Mouse (Mus musculus): ENCODE results near the gene Zfhx3. TPM values are rescaled to one million over a fixed set of nuclear protein-coding genes. Genes with fewer than 3 reads are reported as not detected.
A peak's percentile ranks its signal among the peaks of the same experiment; 100 is the strongest.

The Zfhx3 gene
- polyA plus RNA-seq, 1 experiment from 2014 or later: 68.4 TPM

GRCm38 (mm10) chr8:108790559-108791293 is 848.3 kb downstream of the Zfhx3 start:
- peaks cover 28% of the 10 kb centered on the region for H3K4me1 ChIP-seq (ENCODE audit: control insufficient read depth, insufficient read depth, low read length)
- 65% methylated on average over 14 of the region's 14 CpGs for WGBS
- ATAC-seq (ENCODE audit: low FRiP score, low TSS enrichment): no peak

GRCm38 (mm10) chr8:108796076-108796475 is 853.6 kb downstream of the Zfhx3 start:
- H3K9me3 ChIP-seq (ENCODE audit: control insufficient read depth, low read length): peaks cover 12% of the 10 kb centered on the region; the same call in 1 of the 2 replicates
- peaks cover 66% of the 10 kb centered on the region for H3K36me3 ChIP-seq (ENCODE audit: control insufficient read depth, insufficient read depth, low read length)
- H3K4me3 ChIP-seq (replicated peaks; ENCODE audit: low read depth, low read length): no peak overlapping the region
- peaks cover 16% of the 10 kb centered on the region for H3K4me1 ChIP-seq (ENCODE audit: control insufficient read depth, insufficient read depth, low read length)
- no peak overlapping the region for H3K4me2 ChIP-seq (ENCODE audit: low read length)
- DNase-seq (no peak), ATAC-seq (ENCODE audit: low FRiP score, low TSS enrichment) (no peak)
- H3K9ac ChIP-seq (replicated peaks; ENCODE audit: low read length): no peak overlapping the region
- H3K27ac ChIP-seq (replicated peaks; ENCODE audit: low read depth, low read length): no peak overlapping the region
- 93% methylated on average over 3 of the region's 3 CpGs for WGBS
- no peaks in the 10 kb centered on the region for H3K27me3 ChIP-seq (ENCODE audit: control insufficient read depth, insufficient read depth, low read length)

More at GRCm38 (mm10) chr8:108790559-108791293, 848.3 kb downstream of the Zfhx3 start:
- H3K4me3 ChIP-seq (replicated peaks; ENCODE audit: low read depth, low read length): no peak overlapping the region
- H3K27ac ChIP-seq (replicated peaks; ENCODE audit: low read depth, low read length): peak overlapping the region; percentile 32; the same call in 1 of the 2 replicates
- H3K36me3 ChIP-seq (ENCODE audit: control insufficient read depth, insufficient read depth, low read length): peaks cover 38% of the 10 kb centered on the region
- H3K27me3 ChIP-seq (ENCODE audit: control insufficient read depth, insufficient read depth, low read length): no peaks in the 10 kb centered on the region
- H3K4me2 ChIP-seq (ENCODE audit: low read length): no peak overlapping the region
- peaks cover 12% of the 10 kb centered on the region; the same call in 1 of the 2 replicates for H3K9me3 ChIP-seq (ENCODE audit: control insufficient read depth, low read length)
- DNase-seq: peak; percentile 77
- no peak overlapping the region for H3K9ac ChIP-seq (replicated peaks; ENCODE audit: low read length)

- Histone ChIP-seq H3K27me3 (ENCODE audit: control insufficient read depth, insufficient read depth, low read length) (no peaks in the 10 kb centered on the region), H3K27ac (replicated peaks; ENCODE audit: low read depth, low read length) (no peak overlapping the region), H3K36me3 (ENCODE audit: control insufficient read depth, insufficient read depth, low read length) (peaks cover 74% of the 10 kb centered on the region), H3K9ac (replicated peaks; ENCODE audit: low read length) (no peak overlapping the region), H3K4me3 (replicated peaks; ENCODE audit: low read depth, low read length) (no peak overlapping the region), H3K4me2 (ENCODE audit: low read length) (no peak overlapping the region), H3K9me3 (ENCODE audit: control insufficient read depth, low read length) (peaks cover 12% of the 10 kb centered on the region; the same call in 1 of the 2 replicates), H3K4me1 (ENCODE audit: control insufficient read depth, insufficient read depth, low read length) (peaks cover 16% of the 10 kb centered on the region)
- ATAC-seq (ENCODE audit: low FRiP score, low TSS enrichment): no peak
- DNase-seq: no peak
- 72% methylated on average over 3 of the region's 3 CpGs for WGBS
These were observed 854.4 kb downstream of the Zfhx3 start for GRCm38 (mm10) chr8:108796882-108797281.

GRCm38 (mm10) chr8:108798012-108798411 is 855.6 kb downstream of the Zfhx3 start:
- H3K4me2 ChIP-seq (ENCODE audit: low read length): no peak overlapping the region; the same call in 1 of the 2 replicates
- peaks cover 70% of the 10 kb centered on the region for H3K36me3 ChIP-seq (ENCODE audit: control insufficient read depth, insufficient read depth, low read length)
- peak overlapping the region; percentile 37; the same call in 1 of the 2 replicates for H3K27ac ChIP-seq (replicated peaks; ENCODE audit: low read depth, low read length)

GRCm38 (mm10) chr8:108799250-108799649 is 856.8 kb downstream of the Zfhx3 start:
- Histone ChIP-seq H3K27ac (replicated peaks; ENCODE audit: low read depth, low read length) (no peak overlapping the region), H3K4me3 (replicated peaks; ENCODE audit: low read depth, low read length) (no peak overlapping the region), H3K36me3 (ENCODE audit: control insufficient read depth, insufficient read depth, low read length) (peaks cover 66% of the 10 kb centered on the region), H3K27me3 (ENCODE audit: control insufficient read depth, insufficient read depth, low read length) (no peaks in the 10 kb centered on the region), H3K9me3 (ENCODE audit: control insufficient read depth, low read length) (no peaks in the 10 kb centered on the region), H3K4me1 (ENCODE audit: control insufficient read depth, insufficient read depth, low read length) (peaks cover 16% of the 10 kb centered on the region), H3K9ac (replicated peaks; ENCODE audit: low read length) (no peak overlapping the region), H3K4me2 (ENCODE audit: low read length) (no peak overlapping the region)
- ATAC-seq (ENCODE audit: low FRiP score, low TSS enrichment) (no peak), DNase-seq (no peak)
- 94% methylated on average over 6 of the region's 6 CpGs for whole genome bisulfite sequencing

More at GRCm38 (mm10) chr8:108798012-108798411, 855.6 kb downstream of the Zfhx3 start:
- WGBS: 38% methylated on average over 12 of the region's 12 CpGs
- Histone ChIP-seq H3K9me3 (ENCODE audit: control insufficient read depth, low read length) (0 out of 2 replicates have a peak, but pooled peaks cover 5% of the 10 kb centered on the region), H3K4me1 (ENCODE audit: control insufficient read depth, insufficient read depth, low read length) (peaks cover 16% of the 10 kb centered on the region), H3K9ac (replicated peaks; ENCODE audit: low read length) (no peak overlapping the region), H3K27me3 (ENCODE audit: control insufficient read depth, insufficient read depth, low read length) (no peaks in the 10 kb centered on the region), H3K4me3 (replicated peaks; ENCODE audit: low read depth, low read length) (no peak overlapping the region)
- no peak for ATAC-seq (ENCODE audit: low FRiP score, low TSS enrichment)
- peak; percentile 80 for DNase-seq

- DNase-seq: no peak
- 95% methylated on average over 15 of the region's 15 CpGs for WGBS
These were observed 857.9 kb downstream of the Zfhx3 start for GRCm38 (mm10) chr8:108800357-108800756.

GRCm38 (mm10) chr8:108803017-108803416 is 860.6 kb downstream of the Zfhx3 start:
- ATAC-seq (ENCODE audit: low FRiP score, low TSS enrichment): no peak
- no peak for DNase-seq
- Histone ChIP-seq H3K9ac (replicated peaks; ENCODE audit: low read length) (no peak overlapping the region), H3K36me3 (ENCODE audit: control insufficient read depth, insufficient read depth, low read length) (peaks cover 60% of the 10 kb centered on the region), H3K27ac (replicated peaks; ENCODE audit: low read depth, low read length) (no peak overlapping the region), H3K27me3 (ENCODE audit: control insufficient read depth, insufficient read depth, low read length) (no peaks in the 10 kb centered on the region), H3K4me1 (ENCODE audit: control insufficient read depth, insufficient read depth, low read length) (peaks cover 4% of the 10 kb centered on the region), H3K4me2 (ENCODE audit: low read length) (no peak overlapping the region), H3K9me3 (ENCODE audit: control insufficient read depth, low read length) (no peaks in the 10 kb centered on the region), H3K4me3 (replicated peaks; ENCODE audit: low read depth, low read length) (no peak overlapping the region)
- WGBS: 77% methylated on average over 6 of the region's 6 CpGs

More at GRCm38 (mm10) chr8:108800357-108800756, 857.9 kb downstream of the Zfhx3 start:
- H3K4me2 ChIP-seq (ENCODE audit: low read length): no peak overlapping the region
- H3K4me3 ChIP-seq (replicated peaks; ENCODE audit: low read depth, low read length): no peak overlapping the region
- peaks cover 64% of the 10 kb centered on the region for H3K36me3 ChIP-seq (ENCODE audit: control insufficient read depth, insufficient read depth, low read length)
- H3K9ac ChIP-seq (replicated peaks; ENCODE audit: low read length): no peak overlapping the region
- H3K4me1 ChIP-seq (ENCODE audit: control insufficient read depth, insufficient read depth, low read length): peaks cover 16% of the 10 kb centered on the region
- ATAC-seq (ENCODE audit: low FRiP score, low TSS enrichment): no peak
- no peak overlapping the region for H3K27ac ChIP-seq (replicated peaks; ENCODE audit: low read depth, low read length)
- H3K9me3 ChIP-seq (ENCODE audit: control insufficient read depth, low read length): no peaks in the 10 kb centered on the region
- no peaks in the 10 kb centered on the region for H3K27me3 ChIP-seq (ENCODE audit: control insufficient read depth, insufficient read depth, low read length)

GRCm38 (mm10) chr8:108811694-108812093 is 869.2 kb downstream of the Zfhx3 start:
- H3K4me3 ChIP-seq (replicated peaks; ENCODE audit: low read depth, low read length): no peak overlapping the region
- no peak for DNase-seq
- H3K27ac ChIP-seq (replicated peaks; ENCODE audit: low read depth, low read length): no peak overlapping the region
- no peak for ATAC-seq (ENCODE audit: low FRiP score, low TSS enrichment)
- H3K27me3 ChIP-seq (ENCODE audit: control insufficient read depth, insufficient read depth, low read length): no peaks in the 10 kb centered on the region
- no peak overlapping the region for H3K4me2 ChIP-seq (ENCODE audit: low read length)
- H3K4me1 ChIP-seq (ENCODE audit: control insufficient read depth, insufficient read depth, low read length): peaks cover 5% of the 10 kb centered on the region; the same call in 1 of the 2 replicates
- 83% methylated on average over 10 of the region's 10 CpGs for WGBS
- no peak overlapping the region for H3K9ac ChIP-seq (replicated peaks; ENCODE audit: low read length)
- no peaks in the 10 kb centered on the region for H3K9me3 ChIP-seq (ENCODE audit: control insufficient read depth, low read length)
- H3K36me3 ChIP-seq (ENCODE audit: control insufficient read depth, insufficient read depth, low read length): peaks cover 20% of the 10 kb centered on the region

- Histone ChIP-seq H3K4me3 (replicated peaks; ENCODE audit: low read depth, low read length) (no peak overlapping the region), H3K9ac (replicated peaks; ENCODE audit: low read length) (no peak overlapping the region), H3K27ac (replicated peaks; ENCODE audit: low read depth, low read length) (no peak overlapping the region; the same call in 1 of the 2 replicates), H3K36me3 (ENCODE audit: control insufficient read depth, insufficient read depth, low read length) (peaks cover 14% of the 10 kb centered on the region), H3K4me2 (ENCODE audit: low read length) (no peak overlapping the region), H3K27me3 (ENCODE audit: control insufficient read depth, insufficient read depth, low read length) (no peaks in the 10 kb centered on the region), H3K9me3 (ENCODE audit: control insufficient read depth, low read length) (no peaks in the 10 kb centered on the region), H3K4me1 (ENCODE audit: control insufficient read depth, insufficient read depth, low read length) (peaks cover 5% of the 10 kb centered on the region)
- DNase-seq: no peak
- ATAC-seq (ENCODE audit: low FRiP score, low TSS enrichment): no peak
- WGBS: 88% methylated on average over 12 of the region's 12 CpGs
These were observed 870.9 kb downstream of the Zfhx3 start for GRCm38 (mm10) chr8:108813375-108813774.
